Mouse (Mus musculus) kidney, adult 9 months (tissue): ENCODE measurements around the gene Etv3.
"Not testable (repeated sequence)": the region's sequence is repeated elsewhere in the genome, so short reads cannot be mapped to it uniquely, and the experiment has no call there.

Experiments
- DNase-seq: peaks from one replicate; pipeline ENCODE4 v3.0.0; 2022

Gene Etv3

GRCm38 (mm10) chr3:87521833-87522232 is 3.4 kb upstream of the Etv3 start:
- DNase-seq: no peak

- DNase-seq: no peak
Observed at GRCm38 (mm10) chr3:87523701-87524100, 1.5 kb upstream of the Etv3 start.

GRCm38 (mm10) chr3:87525837-87526570 is 797 bp downstream of the Etv3 start:
- DNase-seq: peak; percentile 37

- no peak for DNase-seq
Observed at GRCm38 (mm10) chr3:87527139-87527538, 1.9 kb downstream of the Etv3 start.

GRCm38 (mm10) chr3:87528021-87528420 is 2.8 kb downstream of the Etv3 start:
- no peak for DNase-seq

GRCm38 (mm10) chr3:87528841-87529240 is 3.6 kb downstream of the Etv3 start:
- DNase-seq: no peak

- DNase-seq: no peak
Observed at GRCm38 (mm10) chr3:87529568-87529967, 4.4 kb downstream of the Etv3 start.

GRCm38 (mm10) chr3:87530234-87530633 is 5.0 kb downstream of the Etv3 start:
- no peak for DNase-seq

- DNase-seq: no peak
Observed at GRCm38 (mm10) chr3:87533667-87534378, 8.6 kb downstream of the Etv3 start.

GRCm38 (mm10) chr3:87538034-87538433 is 12.8 kb downstream of the Etv3 start:
- DNase-seq: no peak

- DNase-seq: no peak
Observed at GRCm38 (mm10) chr3:87540028-87540675, 14.9 kb downstream of the Etv3 start.

GRCm38 (mm10) chr3:87540714-87541113 is 15.5 kb downstream of the Etv3 start:
- no peak for DNase-seq

- no peak for DNase-seq
Observed at GRCm38 (mm10) chr3:87542481-87543215, 17.4 kb downstream of the Etv3 start.

- DNase-seq: no peak
Observed at GRCm38 (mm10) chr3:87545554-87545953, 20.3 kb downstream of the Etv3 start.

- no peak for DNase-seq
Observed at GRCm38 (mm10) chr3:87546291-87546721, 21.1 kb downstream of the Etv3 start.

- no peak for DNase-seq
Observed at GRCm38 (mm10) chr3:87549908-87550307, 24.7 kb downstream of the Etv3 start.

- no peak for DNase-seq
Observed at GRCm38 (mm10) chr3:87552327-87552726, 27.1 kb downstream of the Etv3 start.

- DNase-seq: no peak
Observed at GRCm38 (mm10) chr3:87553196-87553935, 28.2 kb downstream of the Etv3 start.

- not testable (repeated sequence) for DNase-seq
Observed at GRCm38 (mm10) chr3:87554859-87555258, 29.7 kb downstream of the Etv3 start.

- no peak for DNase-seq
Observed at GRCm38 (mm10) chr3:87556109-87556531, 30.9 kb downstream of the Etv3 start.

GRCm38 (mm10) chr3:87556668-87557278 is 31.6 kb downstream of the Etv3 start:
- no peak for DNase-seq

- DNase-seq: peak; percentile 31
Observed at GRCm38 (mm10) chr3:87560156-87560555, 34.9 kb downstream of the Etv3 start.
